Mouse (Mus musculus) heart, postnatal 0 days (tissue): ENCODE results near the gene Ppm1m.

Experiments
- CTCF ChIP-seq: IDR thresholded peaks from 2 replicates; pipeline ENCODE4 v1.5.1; 2016; ENCODE audit warnings: antibody characterized with exemption, control low read depth, low read depth
- EP300 ChIP-seq: IDR thresholded peaks from 2 replicates; pipeline ENCODE4 v1.6.1; 2016; ENCODE audit warnings: antibody characterized with exemption, low read depth

- TF ChIP-seq EP300 (no peak), CTCF (no peak)
These were observed 17.4 kb downstream of the Ppm1m start for GRCm38 (mm10) chr9:106182146-106182545.
